Mouse (Mus musculus) small intestine, adult 2 months (tissue): ENCODE results near the gene Dok4. TPM values are rescaled to one million over a fixed set of nuclear protein-coding genes. Genes with fewer than 3 reads are reported as not detected.

Source experiments
- H3K27ac ChIP-seq: fragments of 200-500 bp; 2 replicates; pipeline ENCODE4 v1.5.1; 2012; ENCODE audit warnings: low read depth, low read length, control low read depth, inconsistent platforms; ENCODE audit not compliant: insufficient read depth
- H3K27me3 ChIP-seq: fragments of 200-500 bp; 2 replicates; pipeline ENCODE4 v1.6.1; 2012; ENCODE audit warnings: mild to moderate bottlenecking, moderate library complexity, low read length, inconsistent platforms; ENCODE audit not compliant: control insufficient read depth, insufficient read depth
- H3K36me3 ChIP-seq: fragments of 200-500 bp; 2 replicates; pipeline ENCODE4 v1.6.1; 2012; ENCODE audit warnings: mild to moderate bottlenecking, low read length, control low read depth, inconsistent platforms; ENCODE audit not compliant: control insufficient read depth, insufficient read depth
- H3K4me1 ChIP-seq: fragments of 200-500 bp; 2 replicates; pipeline ENCODE4 v1.6.1; 2012; ENCODE audit warnings: low read length, inconsistent platforms, mixed read lengths; ENCODE audit not compliant: control insufficient read depth, insufficient read depth, insufficient read length
- H3K4me3 ChIP-seq: fragments of 200-500 bp; 2 replicates; pipeline ENCODE4 v1.5.1; 2012; ENCODE audit warnings: low read depth, mild to moderate bottlenecking, control low read depth, inconsistent platforms, low read length, moderate library complexity
- CTCF ChIP-seq: fragments of 200-500 bp; IDR thresholded peaks from 2 replicates; pipeline ENCODE4 v1.5.1; 2012; ENCODE audit warnings: low read depth, mild to moderate bottlenecking, control low read depth, inconsistent platforms, low read length, moderate library complexity, mixed read lengths; ENCODE audit not compliant: insufficient replicate concordance, insufficient read length; ENCODE audit errors: extremely low read depth
- POLR2A ChIP-seq: fragments of 200-500 bp; IDR thresholded peaks from 2 replicates; pipeline ENCODE4 v1.6.1; 2012; ENCODE audit warnings: low read depth, mild to moderate bottlenecking, control low read depth, inconsistent platforms, low read length, moderate library complexity
- WGBS: fragments of 180-500 bp; shearing (Covaris S2); methylation state at CpG from one replicate; pipeline ENCODE4 v1.1.7; 2018; 5-methylcytosine and 5-hydroxymethylcytosine counted together
- polyA plus RNA-seq: library from polyadenylated mRNA; depleted of rRNA; stranded (reverse); fragments of >200 nt; gene quantifications from 2 replicates; pipeline ENCODE4 v1.2.3, GENCODE M21; 2012; rRNA removed

The Dok4 gene
- 58.8 and 156 TPM in 2 replicates for polyA plus RNA-seq

DNA sequence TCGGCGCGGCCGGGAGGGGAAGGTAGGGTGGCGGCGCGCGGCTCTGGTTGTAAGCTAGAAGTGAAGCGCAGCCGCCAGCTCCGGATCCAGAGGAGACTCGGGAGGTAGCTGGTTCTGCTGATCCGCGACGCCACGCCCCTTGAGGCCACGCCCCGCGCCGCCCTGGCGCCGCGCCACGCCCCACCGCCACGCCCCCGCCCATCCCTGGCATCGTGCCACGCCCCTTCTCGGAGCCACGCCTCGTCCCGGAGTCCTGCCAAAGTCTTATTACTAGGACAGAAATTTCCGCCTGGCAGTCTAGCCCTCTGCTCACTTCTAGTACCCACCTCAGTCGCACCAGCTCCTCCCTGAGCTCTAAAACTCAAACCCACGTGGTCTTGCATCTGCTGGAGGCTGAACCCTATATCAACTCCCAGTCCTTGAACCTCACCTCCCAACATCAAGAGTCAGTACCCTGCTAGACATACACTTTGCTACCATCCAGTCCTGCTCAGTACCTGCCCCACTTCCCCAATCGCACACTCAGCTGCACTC, at the start of gene Dok4:
Gene Dok4 (minus strand): TSS at position 134 of the 534 bp plus-strand sequence.
- 0 out of 2 replicates have a peak, but pooled peaks cover 3% of the 10 kb centered on the region for H3K36me3 ChIP-seq
- H3K27ac ChIP-seq: peak within 1 kb of the TSS; percentile 79
- WGBS: under 1% methylated on average over 31 of the region's 37 CpGs
- no peaks in the 10 kb centered on the region for H3K27me3 ChIP-seq
- TF ChIP-seq CTCF (no peak), POLR2A (peak; percentile 75; the same call in 1 of the 2 replicates)
- H3K4me3 ChIP-seq: peak within 1 kb of the TSS; percentile 86
- H3K4me1 ChIP-seq: peaks cover 21% of the 10 kb centered on the region

DNA sequence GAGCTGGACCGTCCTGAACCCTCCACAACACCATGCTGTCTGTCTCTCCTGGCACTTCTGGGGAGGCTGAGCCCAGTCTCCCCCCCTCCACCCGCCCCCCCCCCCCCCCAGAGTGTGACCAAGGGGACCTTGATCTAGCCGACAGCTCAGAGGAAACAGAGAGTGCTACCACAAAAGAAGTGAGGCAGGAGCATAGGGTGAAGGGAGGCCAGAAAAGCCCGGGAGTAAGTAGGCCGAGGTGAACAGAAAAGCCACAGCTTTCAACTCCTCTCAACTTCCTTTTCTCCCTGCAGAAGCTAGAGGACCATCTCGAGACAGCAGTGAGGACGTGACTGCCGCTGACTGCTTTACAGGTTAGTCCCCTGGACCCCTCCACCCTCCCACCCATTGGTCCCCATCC, 47.3 kb upstream of the Dok4 start, which contains the start of gene Adgrg5:
Gene Adgrg5 (plus strand): TSS at position 290 of the 400 bp plus-strand sequence.
- WGBS: 60% methylated on average over 8 of the region's 8 CpGs
- no peaks in the 10 kb centered on the region for H3K36me3 ChIP-seq
- no peaks in the 10 kb centered on the region for H3K27me3 ChIP-seq
- H3K4me3 ChIP-seq: peak within 1 kb of the TSS; percentile 48
- TF ChIP-seq CTCF (no peak), POLR2A (no peak)
- H3K27ac ChIP-seq: peak within 1 kb of the TSS; percentile 54
- peaks cover 7% of the 10 kb centered on the region for H3K4me1 ChIP-seq

DNA sequence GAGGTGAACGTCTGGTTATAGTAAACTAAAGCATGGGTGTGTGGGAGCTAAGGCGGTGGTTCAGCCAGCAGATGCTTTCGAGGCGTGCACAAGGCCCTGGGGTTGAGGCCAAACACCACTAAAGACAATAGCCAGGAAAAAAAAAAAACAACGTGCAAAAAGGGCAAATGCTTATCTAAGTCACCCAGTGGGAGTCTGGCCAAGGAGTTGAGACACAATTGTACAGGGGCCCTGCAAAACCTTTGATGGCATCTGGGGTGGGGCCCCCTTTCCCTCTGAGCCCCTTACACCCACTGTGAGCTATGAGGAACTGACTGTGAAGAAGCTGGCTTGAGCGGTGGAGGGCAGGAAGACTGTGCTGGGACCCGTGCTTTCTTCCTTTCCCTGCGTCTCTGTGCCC, 46.5 kb upstream of the Dok4 start:
- H3K4me1 ChIP-seq: peaks cover 10% of the 10 kb centered on the region
- WGBS: 9% methylated on average over 8 of the region's 8 CpGs
- peaks cover 6% of the 10 kb centered on the region for H3K27me3 ChIP-seq
- H3K27ac ChIP-seq: no peak overlapping the region; the same call in 1 of the 2 replicates
- no peak overlapping the region for H3K4me3 ChIP-seq
- TF ChIP-seq CTCF (no peak), POLR2A (no peak)
- H3K36me3 ChIP-seq: no peaks in the 10 kb centered on the region

DNA sequence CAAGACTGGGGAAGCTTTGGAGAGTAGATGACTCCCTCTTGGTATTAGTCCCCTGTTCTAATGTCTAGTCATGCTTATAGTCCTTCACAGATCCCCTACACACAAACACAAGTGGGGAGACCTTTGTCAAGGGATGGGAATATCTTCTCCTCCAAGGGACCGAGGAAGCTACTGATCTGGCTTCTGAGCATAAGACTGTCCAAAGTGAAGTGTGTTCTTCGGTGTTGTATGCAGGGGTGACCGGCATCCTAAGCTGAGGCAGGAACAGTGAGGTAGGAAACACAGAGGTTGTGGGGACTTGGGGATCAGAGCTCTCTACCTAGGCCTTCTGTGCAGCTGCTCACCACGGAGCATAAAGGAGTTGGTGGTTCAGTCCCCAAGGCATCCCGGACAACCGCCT, 46.0 kb upstream of the Dok4 start:
- H3K27ac ChIP-seq: peak overlapping the region; percentile 9; the same call in 1 of the 2 replicates
- 52% methylated on average over 6 of the region's 6 CpGs for WGBS

DNA sequence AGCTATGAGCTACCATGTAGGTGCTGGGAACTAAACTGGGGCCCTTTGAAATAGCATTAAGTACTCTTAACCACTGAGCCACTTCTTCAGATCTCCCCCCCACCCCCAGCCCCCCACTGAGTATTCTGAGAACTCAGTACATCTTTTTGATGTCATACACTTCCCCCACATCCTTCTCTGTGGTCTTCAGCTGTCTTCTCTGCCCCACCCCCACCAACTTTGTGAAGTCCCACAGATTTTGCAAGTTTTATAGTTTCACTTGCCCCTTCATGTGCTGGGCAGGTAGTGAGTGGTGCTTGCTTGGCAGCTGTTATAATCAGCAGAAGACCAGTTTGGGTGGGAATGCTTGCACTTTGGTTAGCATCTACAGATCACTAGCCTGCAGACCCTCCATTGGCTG, 43.1 kb upstream of the Dok4 start:
- Histone ChIP-seq H3K27me3 (peaks cover 11% of the 10 kb centered on the region), H3K4me1 (peaks cover 10% of the 10 kb centered on the region), H3K4me3 (no peak overlapping the region), H3K27ac (peak overlapping the region; percentile 56), H3K36me3 (no peaks in the 10 kb centered on the region)
- TF ChIP-seq POLR2A (no peak), CTCF (no peak)

More for the DNA sequence above, 46.0 kb upstream of the Dok4 start:
- TF ChIP-seq CTCF (no peak), POLR2A (no peak)
- H3K36me3 ChIP-seq: no peaks in the 10 kb centered on the region
- peaks cover 10% of the 10 kb centered on the region for H3K4me1 ChIP-seq
- H3K4me3 ChIP-seq: no peak overlapping the region
- H3K27me3 ChIP-seq: peaks cover 11% of the 10 kb centered on the region

DNA sequence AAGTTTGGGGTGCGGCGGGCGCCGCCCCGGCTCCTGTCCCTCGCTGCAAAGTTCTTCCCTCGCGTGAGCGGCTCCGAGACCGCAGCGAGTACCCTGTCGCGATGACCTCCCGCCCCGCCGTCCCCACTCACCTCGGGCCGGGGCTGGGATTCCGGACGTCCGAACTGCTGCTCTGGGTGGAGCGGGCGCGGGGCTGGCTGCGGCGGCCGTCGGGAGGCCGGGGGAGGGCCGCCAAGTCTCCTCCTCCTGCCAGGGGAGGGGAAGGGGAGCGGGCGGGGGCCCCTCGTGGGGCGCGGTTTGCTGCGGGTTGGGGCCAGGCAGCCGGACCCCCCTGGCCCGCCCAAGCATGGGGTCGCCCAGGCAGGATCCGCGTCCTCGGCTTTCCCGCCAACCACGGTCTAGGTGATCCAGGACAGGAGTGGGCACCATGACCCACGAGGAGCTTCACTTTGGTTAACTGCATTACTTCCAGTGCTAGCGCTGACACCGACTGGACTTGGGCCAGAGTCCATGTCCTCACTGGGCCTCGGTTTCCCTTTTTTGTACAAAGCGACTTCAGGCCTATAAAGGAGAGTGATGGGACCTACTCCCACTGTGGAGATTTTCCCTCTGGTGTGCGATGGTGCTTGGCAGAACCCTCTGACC, 41.8 kb upstream of the Dok4 start, which contains the start of gene Ccdc102a:
Gene Ccdc102a (minus strand): TSS at position 248 of the 645 bp plus-strand sequence.
- peaks cover 13% of the 10 kb centered on the region for H3K4me1 ChIP-seq
- no peaks in the 10 kb centered on the region for H3K36me3 ChIP-seq
- H3K4me3 ChIP-seq: peak within 1 kb of the TSS; percentile 76
- H3K27me3 ChIP-seq: peaks cover 11% of the 10 kb centered on the region
- H3K27ac ChIP-seq: peak within 1 kb of the TSS; percentile 66
- WGBS: 4% methylated on average over 45 of the region's 51 CpGs
- TF ChIP-seq CTCF: no peak
- 0 out of 2 replicates have a peak, but pooled peaks have one; percentile 18 for TF ChIP-seq POLR2A

DNA sequence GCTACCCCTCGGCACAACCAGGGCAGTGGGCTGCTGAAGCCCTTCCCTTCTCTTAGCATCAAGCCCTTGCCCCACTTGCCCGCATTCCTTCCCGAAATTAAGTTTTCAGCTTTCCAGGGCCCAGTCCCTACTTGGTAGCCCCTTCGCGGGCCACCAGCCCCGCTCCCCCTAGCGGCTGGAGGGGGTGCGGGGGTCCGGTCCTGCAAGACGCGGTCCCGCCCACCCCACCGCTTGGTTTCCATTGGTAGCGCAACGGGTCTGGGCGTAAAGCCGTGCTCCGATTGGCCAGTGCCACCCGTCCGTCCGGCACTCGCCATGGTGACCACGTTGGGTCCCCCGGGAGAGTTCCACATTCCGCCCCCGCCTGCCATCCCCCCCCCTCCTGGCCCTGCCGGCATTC, 41.2 kb upstream of the Dok4 start:
- Histone ChIP-seq H3K27ac (peak overlapping the region; percentile 66; the same call in 1 of the 2 replicates), H3K4me3 (peak overlapping the region; percentile 76), H3K4me1 (peaks cover 8% of the 10 kb centered on the region), H3K36me3 (no peaks in the 10 kb centered on the region), H3K27me3 (peaks cover 11% of the 10 kb centered on the region)
- TF ChIP-seq CTCF (peak; percentile 54; the same call in 1 of the 2 replicates), POLR2A (no peak)
- 2% methylated on average over 27 of the region's 27 CpGs for WGBS
